Mouse (Mus musculus): ENCODE measurements around the gene Clec4b2. TPM values are rescaled to one million over a fixed set of nuclear protein-coding genes. Genes with fewer than 3 reads are reported as not detected.
A peak's percentile ranks its signal among the peaks of the same experiment; 100 is the strongest.
"Not testable (repeated sequence)": the region's sequence is repeated elsewhere in the genome, so short reads cannot be mapped to it uniquely, and the experiment has no call there.

The Clec4b2 gene
- total and polyA plus RNA-seq, 2 experiments: not detected

GRCm38 (mm10) chr6:123175549-123175948, 2.9 kb downstream of the Clec4b2 start:
- Histone ChIP-seq H3K27ac (replicated peaks; ENCODE audit: insufficient read depth, low read depth, low read length) (no peak overlapping the region), H3K79me2 (ENCODE audit: control insufficient read depth, insufficient read depth, low read length) (no peaks in the 10 kb centered on the region), H3K36me3 (ENCODE audit: control insufficient read depth, insufficient read depth, low read length) (no peaks in the 10 kb centered on the region), H3K27me3 (ENCODE audit: control insufficient read depth, insufficient read depth, low read length) (no peaks in the 10 kb centered on the region), H3K4me1 (ENCODE audit: control insufficient read depth, insufficient read depth, low read length) (no peaks in the 10 kb centered on the region), H3K4me3 (ENCODE audit: insufficient read depth, low read depth, low read length) (no peak overlapping the region), H3K9ac (ENCODE audit: low read depth, low read length) (no peak overlapping the region)
- WGBS: 73% methylated on average over 1 of the region's 1 CpGs
- TF ChIP-seq POLR2A (IDR thresholded peaks at IDR 0.05; ENCODE audit: extremely low read depth, insufficient read depth, low read length): no peak
- no peak for TF ChIP-seq CTCF (IDR thresholded peaks at IDR 0.05; ENCODE audit: low read depth, low read length)
- no peak for DNase-seq (ENCODE audit: extremely low read depth, low read depth, low spot score)

- not testable (repeated sequence) for H3K36me3 ChIP-seq (ENCODE audit: control insufficient read depth, insufficient read depth, low read length); H3K79me2 ChIP-seq (ENCODE audit: control insufficient read depth, insufficient read depth, low read length); H3K27me3 ChIP-seq (ENCODE audit: control insufficient read depth, insufficient read depth, low read length); DNase-seq (ENCODE audit: extremely low read depth, low read depth, low spot score); H3K9ac ChIP-seq (ENCODE audit: low read depth, low read length); H3K4me1 ChIP-seq (ENCODE audit: control insufficient read depth, insufficient read depth, low read length); H3K4me3 ChIP-seq (ENCODE audit: insufficient read depth, low read depth, low read length); H3K27ac ChIP-seq (replicated peaks; ENCODE audit: insufficient read depth, low read depth, low read length)
- TF ChIP-seq CTCF (IDR thresholded peaks at IDR 0.05; ENCODE audit: low read depth, low read length): peak; percentile 16; the same call in 1 of the 2 replicates
- 64% methylated on average over 2 of the region's 2 CpGs for WGBS
Measured at GRCm38 (mm10) chr6:123184862-123185261, 12.2 kb downstream of the Clec4b2 start.

- Histone ChIP-seq H3K27me3 (ENCODE audit: control insufficient read depth, insufficient read depth, low read length) (no peaks in the 10 kb centered on the region), H3K36me3 (ENCODE audit: control insufficient read depth, insufficient read depth, low read length) (no peaks in the 10 kb centered on the region), H3K4me1 (ENCODE audit: control insufficient read depth, insufficient read depth, low read length) (no peaks in the 10 kb centered on the region), H3K4me3 (ENCODE audit: insufficient read depth, low read depth, low read length) (no peak overlapping the region), H3K27ac (replicated peaks; ENCODE audit: insufficient read depth, low read depth, low read length) (no peak overlapping the region), H3K9ac (ENCODE audit: low read depth, low read length) (no peak overlapping the region), H3K79me2 (ENCODE audit: control insufficient read depth, insufficient read depth, low read length) (no peaks in the 10 kb centered on the region)
- TF ChIP-seq CTCF (IDR thresholded peaks at IDR 0.05; ENCODE audit: low read depth, low read length) (no peak), POLR2A (IDR thresholded peaks at IDR 0.05; ENCODE audit: extremely low read depth, insufficient read depth, low read length) (no peak)
- 71% methylated on average over 1 of the region's 1 CpGs for WGBS
- no peak for DNase-seq (ENCODE audit: extremely low read depth, low read depth, low spot score)
Measured at GRCm38 (mm10) chr6:123207187-123208076, 34.7 kb downstream of the Clec4b2 start.

GRCm38 (mm10) chr6:123208077-123208439, 35.4 kb downstream of the Clec4b2 start:
- H3K9ac ChIP-seq (ENCODE audit: low read depth, low read length); H3K27me3 ChIP-seq (ENCODE audit: control insufficient read depth, insufficient read depth, low read length); H3K36me3 ChIP-seq (ENCODE audit: control insufficient read depth, insufficient read depth, low read length); H3K27ac ChIP-seq (replicated peaks; ENCODE audit: insufficient read depth, low read depth, low read length); H3K4me1 ChIP-seq (ENCODE audit: control insufficient read depth, insufficient read depth, low read length); H3K4me3 ChIP-seq (ENCODE audit: insufficient read depth, low read depth, low read length); H3K79me2 ChIP-seq (ENCODE audit: control insufficient read depth, insufficient read depth, low read length); DNase-seq (ENCODE audit: extremely low read depth, low read depth, low spot score): not testable (repeated sequence)

GRCm38 (mm10) chr6:123211726-123212125, 39.0 kb downstream of the Clec4b2 start:
- TF ChIP-seq CTCF (IDR thresholded peaks at IDR 0.05; ENCODE audit: low read depth, low read length) (no peak), POLR2A (IDR thresholded peaks at IDR 0.05; ENCODE audit: extremely low read depth, insufficient read depth, low read length) (no peak)
- Histone ChIP-seq H3K4me3 (ENCODE audit: insufficient read depth, low read depth, low read length) (no peak overlapping the region), H3K4me1 (ENCODE audit: control insufficient read depth, insufficient read depth, low read length) (no peaks in the 10 kb centered on the region), H3K27ac (replicated peaks; ENCODE audit: insufficient read depth, low read depth, low read length) (no peak overlapping the region), H3K27me3 (ENCODE audit: control insufficient read depth, insufficient read depth, low read length) (no peaks in the 10 kb centered on the region), H3K9ac (ENCODE audit: low read depth, low read length) (no peak overlapping the region), H3K79me2 (ENCODE audit: control insufficient read depth, insufficient read depth, low read length) (no peaks in the 10 kb centered on the region), H3K36me3 (ENCODE audit: control insufficient read depth, insufficient read depth, low read length) (no peaks in the 10 kb centered on the region)
- WGBS: 69% methylated on average over 1 of the region's 1 CpGs
- no peak for DNase-seq (ENCODE audit: extremely low read depth, low read depth, low spot score)

- DNase-seq (ENCODE audit: extremely low read depth, low read depth, low spot score): peak; percentile 31
- Histone ChIP-seq H3K4me3 (ENCODE audit: insufficient read depth, low read depth, low read length) (no peak overlapping the region), H3K4me1 (ENCODE audit: control insufficient read depth, insufficient read depth, low read length) (no peaks in the 10 kb centered on the region), H3K27ac (replicated peaks; ENCODE audit: insufficient read depth, low read depth, low read length) (no peak overlapping the region), H3K79me2 (ENCODE audit: control insufficient read depth, insufficient read depth, low read length) (no peaks in the 10 kb centered on the region), H3K9ac (ENCODE audit: low read depth, low read length) (no peak overlapping the region), H3K27me3 (ENCODE audit: control insufficient read depth, insufficient read depth, low read length) (no peaks in the 10 kb centered on the region), H3K36me3 (ENCODE audit: control insufficient read depth, insufficient read depth, low read length) (no peaks in the 10 kb centered on the region)
- WGBS: 57% methylated on average over 2 of the region's 2 CpGs
- no peak for TF ChIP-seq CTCF (IDR thresholded peaks at IDR 0.05; ENCODE audit: low read depth, low read length)
- TF ChIP-seq POLR2A (IDR thresholded peaks at IDR 0.05; ENCODE audit: extremely low read depth, insufficient read depth, low read length): no peak
Measured at GRCm38 (mm10) chr6:123227519-123228166, 55.0 kb downstream of the Clec4b2 start.

All from liver, adult 2 months (tissue).